Mouse (Mus musculus): ENCODE measurements at regions not wholly inside any gene's neighbourhood (a gene's known extent, or its start where the extent isn't known, plus 50 kb on each side); places are given as distances from the start of the nearest gene placed in this dataset.

DNA sequence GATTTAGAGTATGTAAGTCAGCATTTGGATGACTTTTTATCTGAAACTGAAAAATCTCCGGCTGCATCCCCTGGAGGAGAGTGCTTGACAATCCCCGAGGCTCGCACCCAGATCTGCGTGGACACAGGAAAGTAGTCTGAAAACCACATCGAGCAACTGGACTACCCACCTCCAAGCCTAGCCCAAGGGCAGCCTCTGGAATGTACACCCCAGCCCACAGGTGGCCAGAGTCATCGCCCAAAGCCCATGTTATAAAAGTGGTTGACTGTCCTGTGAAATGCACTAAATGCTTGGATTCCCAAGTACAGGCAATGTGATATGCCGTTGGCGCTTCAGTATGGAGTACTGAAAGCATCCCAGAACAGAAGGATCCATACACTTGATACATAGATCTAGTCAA lies 175.1 kb downstream of the Gas1 start:
- DNase-seq = no peak

DNA sequence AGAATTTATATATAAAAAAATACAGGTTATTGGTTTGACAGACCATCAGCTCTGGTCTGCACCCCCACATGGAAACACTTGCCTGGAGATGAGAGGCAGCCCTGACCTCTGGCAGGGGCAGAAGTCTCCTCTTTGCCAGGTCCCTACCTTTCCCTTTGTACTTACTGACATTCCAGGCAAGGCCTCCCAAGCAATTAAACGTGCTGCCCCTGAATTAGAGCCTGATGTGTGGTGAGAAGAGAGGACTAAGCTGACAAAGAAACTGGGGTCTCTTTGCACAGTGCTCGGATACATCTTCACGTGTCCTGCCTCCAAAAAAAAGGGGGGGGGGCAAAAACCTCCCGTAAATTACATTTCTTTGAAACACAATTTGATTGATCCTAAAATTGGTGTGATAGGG lies 175.5 kb downstream of the Gas1 start:
- no peak for DNase-seq

DNA sequence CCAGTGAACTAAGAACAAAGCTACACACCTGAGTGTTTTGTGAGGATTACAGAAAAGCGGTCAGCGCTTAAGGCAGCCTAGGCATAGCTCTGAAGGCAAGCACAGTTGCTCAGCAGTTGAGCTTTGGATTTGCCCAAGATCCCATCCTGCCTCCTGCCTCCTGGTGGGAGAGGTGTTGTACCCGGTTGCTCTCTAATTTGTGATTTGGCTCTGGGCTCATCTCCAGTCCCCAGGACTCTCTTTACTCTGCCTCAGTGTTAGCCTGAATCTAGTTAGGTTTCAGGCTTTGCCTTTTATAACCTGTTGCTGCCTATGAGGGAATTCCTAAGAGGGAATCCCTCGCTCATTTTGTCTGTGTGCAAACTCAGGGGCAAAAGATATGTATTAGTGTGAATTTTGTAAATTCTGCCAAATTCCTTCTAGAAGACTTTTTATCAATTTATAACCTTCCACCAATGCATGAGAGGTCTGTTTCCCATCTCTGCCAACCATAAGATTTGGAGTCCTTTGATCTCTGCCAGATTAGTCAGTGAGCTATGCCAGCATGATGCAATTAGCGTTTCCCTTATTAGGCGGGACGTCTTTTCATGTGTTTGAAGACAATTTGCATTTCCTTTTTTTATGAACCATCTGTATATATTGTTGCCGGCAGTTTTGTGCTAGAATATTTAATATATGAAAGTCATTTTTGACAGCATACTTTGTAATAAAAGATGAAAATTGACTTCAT lies 176.4 kb downstream of the Gas1 start:
- no peak for DNase-seq

GRCm38 (mm10) chr13:59997431-59997830 lies 174.5 kb upstream of the Tut7 start:
- no peak for DNase-seq

DNA sequence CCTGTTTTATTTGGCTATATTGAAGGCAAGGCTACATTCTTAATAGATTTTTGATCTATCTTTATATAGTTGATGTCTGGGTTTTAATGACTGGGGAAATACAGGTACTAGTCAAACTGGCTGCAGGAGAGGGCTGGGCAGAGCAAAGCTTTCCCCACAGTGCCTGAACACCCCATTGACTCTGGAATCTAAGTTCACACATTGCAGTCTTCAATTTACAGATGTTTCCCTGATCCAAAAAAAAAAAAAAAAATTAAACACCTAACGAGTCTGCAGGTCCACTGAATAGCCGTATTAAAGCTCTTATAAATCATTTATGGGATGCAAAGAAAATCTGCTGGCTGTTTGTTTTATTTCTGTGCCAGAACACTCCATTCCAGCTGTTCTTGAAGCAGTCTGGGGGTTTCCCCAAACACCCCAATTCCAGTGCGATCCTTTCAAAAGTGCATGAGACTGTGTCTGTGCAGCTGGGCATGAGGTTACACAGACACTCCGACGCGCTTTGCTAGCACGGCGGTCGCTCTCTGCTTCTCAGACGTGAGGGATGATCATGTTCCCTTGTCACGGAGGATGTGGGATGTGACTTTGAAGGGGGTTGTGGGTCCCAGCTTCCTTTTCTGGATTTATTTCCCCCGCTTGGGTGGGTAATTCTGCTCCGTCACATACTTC lies 173.3 kb upstream of the Tut7 start:
- DNase-seq = no peak

GRCm38 (mm10) chr13:59992780-59993501 lies 170.0 kb upstream of the Tut7 start:
- DNase-seq = no peak

GRCm38 (mm10) chr13:59992346-59992745 lies 169.4 kb upstream of the Tut7 start:
- DNase-seq = no peak

DNA sequence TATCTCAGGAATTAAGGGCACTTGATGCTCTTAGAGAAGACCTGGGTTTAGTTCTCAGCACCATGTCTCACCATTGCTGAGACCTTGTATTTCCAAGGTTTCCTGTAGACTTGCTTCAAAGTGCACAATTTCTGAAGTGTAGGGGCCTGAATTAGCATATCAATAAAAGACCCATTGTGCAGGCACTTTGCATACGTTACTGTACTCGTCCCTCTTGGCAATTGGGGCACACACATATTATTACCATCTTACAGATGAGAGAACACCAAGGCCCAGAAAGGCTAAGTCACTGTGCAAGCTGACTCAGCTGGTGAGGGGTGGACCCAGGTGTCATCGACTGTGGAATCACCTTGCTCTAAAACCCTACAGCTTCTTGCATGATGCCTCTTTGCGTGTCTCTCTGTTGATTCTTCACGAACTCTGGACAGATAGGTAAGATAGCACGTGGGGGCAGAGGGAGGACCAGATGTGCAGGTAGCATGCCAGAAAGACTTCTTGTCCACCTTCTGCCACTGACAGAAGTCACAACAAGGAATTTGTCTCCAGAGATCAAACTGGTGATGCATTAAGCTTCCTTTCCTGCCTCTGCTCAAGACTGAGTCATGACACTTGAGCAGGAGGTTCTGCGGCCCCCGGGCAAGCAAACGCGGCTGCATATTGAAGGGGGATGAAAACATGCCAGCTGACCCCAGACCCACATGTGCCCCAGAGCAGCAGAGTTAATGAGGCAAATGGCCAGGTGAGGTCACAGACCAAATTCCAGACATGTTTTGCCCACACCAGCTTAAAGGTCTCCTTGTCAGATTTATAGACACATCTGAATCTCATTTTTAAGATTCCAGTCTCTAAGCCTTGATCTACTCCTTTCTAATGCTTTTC lies 167.7 kb upstream of the Tut7 start:
- no peak for DNase-seq

GRCm38 (mm10) chr13:59988393-59988965 lies 165.5 kb upstream of the Tut7 start:
- DNase-seq = no peak

DNA sequence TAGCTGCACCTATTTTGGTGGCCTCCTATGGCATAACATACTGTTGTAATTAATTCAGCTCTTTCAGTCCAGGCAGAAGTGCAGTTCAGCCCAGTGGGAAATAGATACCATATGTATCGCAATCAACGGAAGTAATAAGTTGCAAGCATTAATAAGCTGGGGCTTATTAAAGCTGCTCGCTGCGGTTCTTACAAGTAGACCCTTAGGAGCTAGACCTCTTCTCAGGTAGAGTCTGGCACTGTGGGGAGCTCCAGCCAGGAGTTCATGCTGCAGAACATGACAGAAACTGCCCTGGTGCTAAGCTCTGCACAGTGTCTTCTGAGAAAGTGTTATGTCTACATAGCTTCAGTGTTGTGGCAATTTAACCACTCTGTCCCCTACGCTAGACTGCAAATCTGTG lies 153.5 kb upstream of the Tut7 start:
- no peak for DNase-seq

DNA sequence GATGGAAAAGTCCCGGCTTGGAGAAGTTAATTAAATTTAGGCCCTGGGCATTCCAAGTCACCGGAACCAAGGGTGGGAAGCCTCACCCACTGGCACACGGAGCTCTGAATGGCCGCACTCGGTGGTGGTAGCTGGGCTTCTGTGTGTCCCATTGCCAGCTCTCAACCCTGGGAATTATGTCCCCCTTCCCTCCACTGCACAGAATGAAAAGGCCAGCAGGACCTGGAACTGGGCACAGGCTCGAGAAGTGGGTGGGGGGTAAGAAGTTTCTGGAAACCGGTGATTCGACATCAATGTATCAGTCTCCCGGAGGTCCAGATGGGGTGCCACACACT lies 149.1 kb upstream of the Tut7 start:
- no peak for DNase-seq

GRCm38 (mm10) chr13:59971231-59972092 lies 148.5 kb upstream of the Tut7 start:
- no peak for DNase-seq

GRCm38 (mm10) chr13:59970430-59970829 lies 147.5 kb upstream of the Tut7 start:
- DNase-seq = no peak

GRCm38 (mm10) chr13:59969484-59969883 lies 146.5 kb upstream of the Tut7 start:
- no peak for DNase-seq

- peak; percentile 34 for DNase-seq
These were observed 145.8 kb upstream of the Tut7 start for GRCm38 (mm10) chr13:59968584-59969240.

GRCm38 (mm10) chr13:59966535-59967255 lies 143.7 kb upstream of the Tut7 start:
- no peak for DNase-seq

- no peak for DNase-seq
These were observed 142.0 kb upstream of the Tut7 start for GRCm38 (mm10) chr13:59964981-59965380.

DNA sequence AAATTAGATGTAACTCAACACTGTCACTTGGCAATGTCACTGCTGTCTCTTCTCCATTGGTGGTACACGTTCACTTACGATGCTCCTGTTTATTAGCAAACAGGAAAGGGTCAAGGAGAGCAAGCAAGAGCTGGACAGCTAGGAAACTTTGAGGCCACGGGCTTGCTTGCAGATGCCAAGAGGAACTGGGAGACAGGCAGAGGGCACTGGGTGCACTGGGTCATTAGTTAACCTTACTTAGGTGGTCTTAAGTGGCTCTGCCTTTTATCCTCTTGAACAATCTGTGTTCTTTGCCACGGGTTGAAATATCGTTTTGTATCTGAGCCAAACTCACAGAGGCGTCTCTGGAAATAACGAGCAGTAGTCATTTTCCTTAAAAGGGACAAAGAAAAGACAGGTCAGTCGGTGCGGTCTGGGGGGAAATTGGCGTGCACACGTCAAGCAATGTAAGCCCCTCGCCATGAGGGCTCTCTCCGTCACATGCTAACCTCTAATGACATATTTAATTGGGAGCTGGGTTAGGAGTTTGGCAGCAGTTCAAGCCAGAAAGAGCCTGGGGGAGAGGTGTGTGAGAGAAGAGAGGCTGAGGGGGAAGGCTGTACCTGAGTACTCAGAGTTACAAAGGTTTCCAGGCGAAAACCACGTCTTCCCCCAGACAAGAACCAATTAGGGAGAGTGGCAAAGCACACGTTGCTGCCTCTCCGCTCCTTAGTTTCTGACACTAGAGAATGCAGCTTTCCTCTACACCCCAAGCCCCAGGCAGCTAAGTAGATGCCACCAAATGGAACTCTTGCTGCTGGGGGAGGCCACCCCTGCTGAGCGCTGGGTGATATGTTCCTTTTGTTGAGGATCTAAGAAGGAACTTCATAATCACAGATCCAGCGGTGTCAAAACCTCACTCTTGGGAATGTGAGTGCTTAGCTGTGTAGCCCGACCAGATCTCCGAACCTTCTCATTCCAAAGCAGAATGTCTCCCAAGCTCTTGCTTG lies 140.0 kb upstream of the Tut7 start:
- no peak for DNase-seq

GRCm38 (mm10) chr13:59956441-59956840 lies 133.5 kb upstream of the Tut7 start:
- no peak for DNase-seq
